Mouse (Mus musculus): ENCODE measurements around the gene Fam53b.
A peak's percentile ranks its signal among the peaks of the same experiment; 100 is the strongest.

Gene Fam53b

DNA sequence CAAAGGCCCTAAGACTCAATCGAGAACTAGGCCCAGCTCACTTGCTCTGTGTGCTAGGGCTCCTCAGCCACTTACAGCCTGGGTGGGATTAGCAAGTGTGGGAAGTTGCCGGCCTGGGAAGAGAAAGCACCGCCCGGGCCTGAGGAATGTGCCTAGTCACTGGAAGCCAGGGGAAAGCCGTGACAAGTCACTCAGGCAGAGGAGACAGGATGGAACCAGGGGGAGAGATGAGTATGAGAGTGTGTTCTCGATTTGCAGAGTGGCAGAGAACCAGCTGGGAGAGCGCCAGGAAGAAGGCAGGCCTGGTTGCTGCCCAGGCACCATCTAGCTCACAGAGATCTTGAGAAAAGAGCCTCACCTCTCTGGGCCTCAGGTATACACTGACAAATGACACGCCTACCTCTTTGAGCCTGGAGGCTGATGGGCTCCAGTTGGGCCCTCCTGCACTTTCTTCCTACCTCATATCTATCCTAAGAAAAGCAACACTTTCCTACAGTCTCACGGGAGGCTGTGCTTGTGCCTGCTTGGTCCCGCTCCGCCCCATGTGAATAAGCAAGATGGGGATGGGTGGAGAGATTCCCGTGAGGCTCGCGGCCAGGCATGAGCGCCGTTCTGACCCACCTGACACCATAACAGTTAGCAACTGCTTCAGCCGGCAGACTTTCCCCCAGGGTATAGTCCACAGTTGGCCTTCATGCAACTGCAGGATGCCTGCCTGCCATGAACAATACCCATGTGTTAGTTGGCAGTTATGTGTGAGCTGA is 77.4 kb downstream of the Fam53b start:
- peak in 1 of 2 experiments; percentile 50 for DNase-seq (ENCODE audit: low spot score in 2 of 2)

GRCm38 (mm10) chr7:132735145-132735544 is 78.5 kb downstream of the Fam53b start:
- peak in 1 of 2 experiments; percentile 87 for DNase-seq (ENCODE audit: low spot score in 2 of 2)

- DNase-seq (ENCODE audit: low spot score in 2 of 2): no peak
Observed at GRCm38 (mm10) chr7:132734222-132734621, 79.5 kb downstream of the Fam53b start.

DNA sequence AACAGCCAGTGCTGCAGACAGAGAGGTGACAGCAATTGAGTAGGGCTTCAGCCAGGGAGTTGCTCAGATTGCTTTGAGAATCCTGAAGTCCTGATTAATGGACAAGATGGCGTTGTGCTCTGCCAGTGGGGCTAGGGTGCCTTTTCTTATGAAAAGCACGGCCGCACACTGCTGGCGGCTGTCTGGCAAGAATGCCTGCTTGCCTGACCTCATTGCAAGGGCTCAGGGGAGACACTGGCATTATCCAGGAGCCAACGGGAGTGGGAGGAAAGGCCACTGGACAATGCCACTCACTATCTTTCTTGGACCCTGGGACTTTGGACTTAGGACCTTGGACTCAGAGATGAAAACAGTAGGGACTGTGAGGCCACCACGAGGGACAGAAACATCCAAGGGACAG is 80.2 kb downstream of the Fam53b start:
- no peak for DNase-seq (ENCODE audit: low spot score in 2 of 2)

GRCm38 (mm10) chr7:132732136-132732789 is 81.4 kb downstream of the Fam53b start:
- no peak for DNase-seq (ENCODE audit: low spot score in 2 of 2)

DNA sequence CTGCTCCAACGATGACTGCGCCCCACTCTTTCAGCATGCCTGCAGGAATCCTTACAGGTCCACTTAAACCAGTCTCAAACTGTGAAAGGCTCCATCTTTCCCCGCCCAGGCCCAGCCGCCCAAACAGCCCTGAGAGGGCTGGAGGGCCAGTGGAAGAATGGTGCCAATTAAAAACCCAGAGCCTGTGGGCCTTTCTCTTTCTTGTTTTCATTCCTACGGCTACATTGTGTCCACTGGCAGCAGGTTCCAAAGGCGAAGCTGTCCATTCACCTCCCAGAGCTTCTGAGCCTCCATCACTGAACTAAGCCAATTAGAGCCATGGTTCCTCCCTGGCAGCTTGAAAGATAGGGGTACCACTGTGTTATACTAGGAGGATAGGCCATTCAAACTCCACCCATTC is 82.1 kb downstream of the Fam53b start:
- DNase-seq (ENCODE audit: low spot score in 2 of 2): no peak

- no peak for DNase-seq (ENCODE audit: low spot score in 2 of 2)
Observed at GRCm38 (mm10) chr7:132730510-132730909, 83.2 kb downstream of the Fam53b start.

DNA sequence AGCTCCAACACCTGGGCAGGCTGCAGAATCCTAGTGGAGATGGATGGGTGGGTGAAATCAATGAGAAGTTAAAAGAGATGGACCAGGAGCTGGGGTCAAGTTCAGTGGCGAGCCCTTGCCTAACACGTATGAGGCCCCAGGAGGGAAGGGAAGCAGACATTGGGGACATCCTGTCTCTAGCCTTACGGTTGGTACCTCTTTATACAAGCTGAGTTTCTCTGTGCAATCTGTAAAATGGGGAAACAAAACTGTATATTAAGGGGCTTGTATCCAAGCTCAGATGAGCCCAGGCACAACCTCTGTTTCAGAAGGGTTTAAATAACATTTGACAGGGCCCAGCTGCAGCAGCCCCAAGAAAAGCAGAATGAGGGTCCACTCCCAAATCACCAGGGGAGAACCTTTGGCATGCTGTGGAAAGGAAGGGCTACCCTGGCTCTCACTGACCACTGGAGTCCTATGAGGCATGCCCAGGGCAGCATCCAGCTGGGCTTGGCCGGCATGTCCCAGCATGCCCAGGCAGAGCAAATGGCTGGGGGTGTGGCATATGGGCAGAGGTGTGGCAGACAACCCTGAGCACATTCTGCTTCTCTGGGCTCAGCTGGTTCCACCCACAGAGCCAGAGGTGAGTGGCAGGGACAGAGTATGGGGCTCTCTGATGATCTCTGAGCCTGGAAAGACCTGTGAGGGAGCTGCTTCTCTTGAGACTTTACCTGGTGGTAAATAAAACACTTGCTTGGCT is 84.4 kb downstream of the Fam53b start:
- DNase-seq (ENCODE audit: low spot score in 2 of 2): no peak

GRCm38 (mm10) chr7:132726106-132726861 is 87.4 kb downstream of the Fam53b start:
- no peak for DNase-seq (ENCODE audit: low spot score in 2 of 2)

- DNase-seq (ENCODE audit: low spot score in 2 of 2): no peak
Observed at GRCm38 (mm10) chr7:132724501-132725062, 89.1 kb downstream of the Fam53b start.

GRCm38 (mm10) chr7:132723906-132724305 is 89.8 kb downstream of the Fam53b start:
- DNase-seq (ENCODE audit: low spot score in 2 of 2): peak in 1 of 2 experiments; percentile 74

- no peak for DNase-seq (ENCODE audit: low spot score in 2 of 2)
Observed at GRCm38 (mm10) chr7:132722401-132723370, 91.0 kb downstream of the Fam53b start.

DNA sequence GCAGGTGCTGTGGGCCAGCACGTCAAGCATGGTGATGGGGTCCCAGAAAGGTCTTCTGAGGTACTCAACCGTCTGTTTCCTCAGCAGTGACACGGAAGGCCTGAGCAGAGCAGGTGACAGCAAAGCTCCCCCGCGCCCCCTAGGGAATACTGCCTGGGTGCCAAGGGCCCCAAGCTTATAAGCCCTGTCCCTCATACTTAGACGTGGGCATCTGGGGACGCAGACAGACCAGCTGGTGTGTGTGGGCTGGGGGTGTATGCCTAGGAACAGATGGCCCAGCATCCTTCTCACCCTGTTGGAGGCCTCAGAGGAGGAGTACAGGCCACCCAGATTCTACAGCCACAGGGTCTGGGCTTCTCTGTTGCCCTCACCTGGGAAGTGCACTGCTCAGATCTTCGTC is 93.1 kb downstream of the Fam53b start:
- DNase-seq (ENCODE audit: low spot score in 2 of 2): peak in 1 of 2 experiments; percentile 88

- DNase-seq (ENCODE audit: low spot score in 2 of 2): no peak
Observed at GRCm38 (mm10) chr7:132719570-132719969, 94.1 kb downstream of the Fam53b start.

- no peak for DNase-seq (ENCODE audit: low spot score in 2 of 2)
Observed at GRCm38 (mm10) chr7:132715259-132715658, 98.4 kb downstream of the Fam53b start.

- DNase-seq (ENCODE audit: low spot score in 2 of 2): no peak
Observed at GRCm38 (mm10) chr7:132714236-132714923, 99.3 kb downstream of the Fam53b start.

- peak in 1 of 2 experiments; percentile 54 for DNase-seq (ENCODE audit: low spot score in 2 of 2)
Observed at GRCm38 (mm10) chr7:132713483-132714126, 100.1 kb downstream of the Fam53b start.

DNA sequence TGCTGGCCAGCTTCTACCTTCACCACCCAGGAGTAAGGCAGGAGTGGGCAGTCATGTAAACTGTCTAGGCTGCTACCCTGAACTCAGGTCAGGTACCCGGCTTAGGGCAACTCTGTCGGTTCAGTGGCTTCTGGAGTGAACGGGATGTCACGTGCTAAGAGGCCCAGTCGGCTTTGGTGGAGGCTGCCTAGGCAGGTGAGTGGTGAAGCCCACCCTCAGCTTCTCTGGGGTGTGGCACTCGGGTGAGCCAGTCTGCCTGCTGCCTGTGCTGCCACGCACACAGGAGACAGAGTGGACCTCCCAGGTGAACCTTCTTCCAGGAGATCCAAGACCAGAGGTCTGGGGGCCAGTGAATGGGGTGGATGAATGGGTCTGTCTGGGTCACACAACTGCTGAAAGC is 100.7 kb downstream of the Fam53b start:
- DNase-seq (ENCODE audit: low spot score in 2 of 2): no peak

DNA sequence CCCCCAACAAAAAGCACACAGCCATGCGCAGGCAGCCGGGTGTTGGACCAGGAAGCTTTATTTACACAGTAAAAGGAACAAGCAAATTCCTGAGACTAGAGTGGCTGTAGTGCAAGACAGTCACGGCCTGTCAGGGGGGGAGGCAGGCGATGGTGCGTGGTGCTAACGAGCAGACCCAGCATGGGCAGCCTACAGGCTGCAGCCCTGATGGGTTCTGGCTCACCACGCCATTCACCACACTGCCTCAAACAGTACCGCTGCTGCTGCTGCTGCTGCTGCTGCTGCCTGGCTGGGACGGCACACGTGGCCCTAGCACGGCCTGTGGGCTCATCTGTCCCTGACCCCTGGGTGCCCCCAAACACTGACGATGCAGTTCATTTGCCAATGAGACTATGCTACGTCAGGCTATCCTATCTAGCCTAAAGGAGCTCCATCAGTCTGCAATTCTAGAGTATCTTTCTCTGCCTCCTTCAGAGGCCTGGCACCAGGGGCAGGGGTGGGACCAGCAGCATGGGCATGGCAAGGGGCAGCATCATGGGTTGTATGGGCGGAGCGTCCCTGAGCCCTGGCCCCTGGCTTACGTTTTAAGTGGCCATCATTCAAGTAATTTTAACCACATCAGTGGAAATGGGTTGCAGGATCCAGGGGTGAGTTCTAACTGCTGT is 101.5 kb downstream of the Fam53b start:
- no peak for DNase-seq (ENCODE audit: low spot score in 2 of 2)
